Mouse (Mus musculus): ENCODE measurements around the gene Defb26.

The Defb26 gene

DNA sequence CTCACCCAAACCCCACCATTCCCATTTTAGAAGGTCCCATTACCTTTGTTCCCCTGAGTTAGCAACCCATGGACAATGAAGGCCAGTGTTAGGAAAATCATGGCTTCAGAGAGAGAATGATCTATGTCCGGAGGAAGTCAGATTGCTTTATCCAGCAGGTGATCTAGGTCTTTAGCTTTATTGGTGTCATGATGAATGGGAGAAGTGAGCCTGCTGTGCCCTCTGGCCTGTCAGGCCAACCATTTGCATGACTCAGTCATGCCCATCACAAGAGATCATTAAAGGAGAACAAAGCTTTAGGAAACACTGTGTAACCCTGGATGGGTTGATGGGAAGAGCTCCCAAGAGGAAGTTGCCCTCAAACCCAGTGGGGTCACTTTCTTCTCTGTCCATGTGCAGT is at the start of gene Defb26:
Gene Defb26 (minus strand): TSS at position 101 of the 400 bp plus-strand sequence.
- DNase-seq = no peak

- no peak for DNase-seq
Observed at GRCm38 (mm10) chr2:152556655-152557054, 45.2 kb upstream of the Defb26 start.

GRCm38 (mm10) chr2:152553774-152554423 is 42.4 kb upstream of the Defb26 start:
- peak; percentile 14 for DNase-seq

- DNase-seq = no peak
Observed at GRCm38 (mm10) chr2:152548124-152548523, 36.6 kb upstream of the Defb26 start.

DNA sequence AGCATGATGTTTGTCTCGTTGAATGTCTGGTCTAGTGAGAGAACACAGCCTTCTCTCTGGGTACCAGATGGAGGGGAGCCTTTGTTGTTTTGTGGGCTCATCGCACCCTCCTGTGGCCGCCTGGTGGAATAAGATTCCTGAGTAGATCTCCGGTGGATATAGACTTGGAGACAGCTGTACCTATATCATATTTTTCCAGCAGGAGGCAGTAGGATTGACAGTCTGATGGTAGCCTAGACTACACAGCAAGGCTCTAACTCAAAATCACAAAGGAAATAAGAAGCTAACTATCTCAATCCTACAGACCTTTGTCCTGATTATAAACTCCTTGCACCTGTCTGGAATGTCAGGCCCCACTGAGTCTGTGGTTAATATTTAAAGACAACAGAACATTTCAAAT is 33.2 kb upstream of the Defb26 start:
- DNase-seq = peak; percentile 4

DNA sequence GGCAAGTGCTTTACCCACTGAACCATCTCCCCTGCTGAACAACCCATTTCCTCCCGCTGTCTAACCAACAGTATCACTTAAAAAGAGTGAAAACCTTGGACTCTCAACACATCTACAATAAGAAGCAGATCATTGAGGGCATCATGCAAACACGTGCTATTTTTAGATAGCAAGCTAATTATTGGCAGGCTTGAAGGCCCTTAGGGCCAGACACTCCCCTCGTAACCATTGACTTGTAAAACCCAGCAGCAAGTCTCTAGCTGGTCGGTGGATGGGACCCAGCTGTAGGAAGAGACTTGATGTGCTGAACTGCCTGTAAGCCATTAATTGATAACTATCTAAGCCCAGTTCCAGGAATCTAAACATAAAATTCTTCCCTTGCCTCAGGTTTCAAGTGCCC is 32.0 kb upstream of the Defb26 start:
- no peak for DNase-seq

GRCm38 (mm10) chr2:152542897-152543296 is 31.4 kb upstream of the Defb26 start:
- DNase-seq = no peak

DNA sequence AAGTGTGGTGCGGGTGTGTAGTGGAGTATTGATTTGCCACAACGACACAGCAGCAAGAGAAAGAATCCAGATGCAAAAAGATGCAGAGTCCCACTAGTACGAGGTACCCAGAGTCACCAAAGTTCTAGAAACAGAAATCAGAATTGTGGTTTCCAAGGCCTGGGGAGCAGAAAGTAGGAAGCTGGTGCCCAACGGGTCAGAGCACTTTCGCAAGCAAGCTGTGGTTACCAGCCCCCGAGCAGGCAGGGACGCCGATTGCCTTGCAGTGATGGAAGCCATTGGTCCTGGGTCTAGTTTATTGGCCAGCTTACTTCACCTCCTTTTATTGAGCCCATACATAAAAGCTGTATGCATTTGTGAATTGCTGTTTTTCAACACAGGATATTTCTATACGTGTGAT is 30.5 kb upstream of the Defb26 start:
- no peak for DNase-seq

DNA sequence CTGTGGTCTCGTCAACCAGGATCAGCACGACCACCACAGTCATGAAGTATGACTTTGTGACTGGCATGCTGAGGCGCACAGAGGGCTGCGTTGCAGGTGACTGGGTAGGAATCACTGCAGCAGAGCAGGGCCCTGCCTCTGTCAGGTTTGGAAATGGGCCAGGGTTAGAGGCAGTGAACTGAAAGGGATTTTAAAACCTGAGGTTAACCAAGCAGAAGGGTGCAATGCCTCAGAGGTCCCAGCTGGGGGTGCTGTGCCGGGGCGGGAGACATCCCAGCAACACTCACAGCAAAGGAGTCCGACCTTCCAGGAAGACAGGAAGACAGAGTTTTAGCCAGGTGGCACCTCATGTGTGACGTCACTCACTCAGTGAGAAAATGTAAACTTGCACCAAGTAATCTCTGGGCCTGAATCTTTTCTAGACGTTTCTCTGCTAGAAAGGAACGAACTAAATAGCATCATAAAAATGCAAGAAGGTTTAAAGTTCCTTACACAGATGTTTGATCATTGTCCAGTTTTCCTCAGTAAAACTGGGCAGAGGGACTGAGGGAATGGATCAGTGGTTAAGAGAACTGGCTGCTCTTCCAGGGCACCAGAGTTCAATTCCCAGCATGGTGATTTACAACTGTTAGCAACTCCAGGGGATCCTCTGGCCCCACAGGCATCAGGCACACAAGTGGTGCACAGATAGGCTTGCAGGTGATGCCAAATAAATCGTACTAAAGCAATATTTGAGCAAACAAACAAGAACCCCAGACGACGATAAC is 28.6 kb upstream of the Defb26 start, which contains the start of gene Defb29:
Gene Defb29 (minus strand): TSS at position 155 of the 767 bp plus-strand sequence.
- DNase-seq = no peak

GRCm38 (mm10) chr2:152517981-152518380 is 6.5 kb upstream of the Defb26 start, which contains the start of gene Defb28:
Gene Defb28, plus strand, starts transcription at chr2:152518255.
- DNase-seq = no peak

- DNase-seq = no peak
Observed at GRCm38 (mm10) chr2:152516084-152516483, 4.6 kb upstream of the Defb26 start.

DNA sequence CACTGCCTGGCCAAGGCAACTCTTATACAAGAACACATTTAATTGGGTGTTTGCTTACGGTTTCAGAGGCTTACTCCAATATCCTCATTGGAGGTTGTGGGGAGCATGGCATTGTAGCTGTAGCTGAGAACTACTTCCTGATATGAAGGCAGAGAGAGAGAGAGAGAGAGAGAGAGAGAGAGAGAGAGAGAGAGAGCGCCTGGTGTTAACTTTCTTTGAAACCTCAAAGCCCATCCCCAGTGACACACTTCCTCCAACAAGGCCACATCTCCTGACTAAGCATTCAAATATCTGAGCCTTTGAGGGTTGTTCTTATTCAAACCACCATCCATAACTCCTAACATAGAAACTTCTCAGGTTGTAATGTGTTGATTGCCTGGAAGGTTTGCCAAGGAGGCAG is 7.5 kb downstream of the Defb26 start:
- no peak for DNase-seq

GRCm38 (mm10) chr2:152500863-152501229 is 10.6 kb downstream of the Defb26 start:
- DNase-seq = no peak

- DNase-seq = no peak
Observed at GRCm38 (mm10) chr2:152500204-152500862, 11.2 kb downstream of the Defb26 start.

DNA sequence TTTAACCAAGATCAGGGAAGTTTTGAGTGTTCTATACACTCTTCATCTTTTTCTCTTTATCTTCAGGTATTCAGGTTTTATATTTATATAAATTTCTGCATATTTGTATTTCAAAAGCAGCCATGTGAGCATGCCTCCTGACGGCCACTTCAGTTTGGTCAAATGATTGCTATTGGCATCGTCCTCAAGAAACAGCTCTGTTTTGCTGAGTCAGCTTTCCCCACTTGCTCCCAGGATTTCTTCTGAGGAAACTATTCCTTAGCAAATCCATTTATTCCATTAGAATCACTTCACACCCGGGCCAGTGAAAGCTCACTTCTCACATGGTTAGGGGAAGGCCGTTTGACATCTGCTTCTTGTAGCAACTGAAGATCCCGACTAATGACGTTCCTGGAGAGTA is 13.5 kb downstream of the Defb26 start:
- no peak for DNase-seq

DNA sequence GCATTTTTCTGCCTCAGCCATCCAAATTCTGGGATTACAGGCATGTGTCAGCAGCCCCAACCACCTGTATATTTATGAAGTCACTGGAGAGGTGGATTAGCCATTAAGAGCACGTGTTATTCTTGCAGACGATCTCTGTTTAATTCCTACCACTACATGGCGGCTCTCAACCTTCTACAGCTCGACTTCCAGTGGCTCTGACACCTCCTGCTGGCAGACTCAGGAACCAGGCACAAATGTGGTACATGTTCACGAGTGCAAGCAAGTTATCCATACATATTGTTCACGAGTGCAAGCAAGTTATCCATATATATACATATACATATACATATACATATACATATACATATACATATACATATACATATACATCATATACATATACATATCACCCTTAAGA is 18.3 kb downstream of the Defb26 start:
- no peak for DNase-seq

GRCm38 (mm10) chr2:152490038-152490437 is 21.5 kb downstream of the Defb26 start, which contains the start of gene Defb22:
Gene Defb22, minus strand, starts transcription at chr2:152490138.
- no peak for DNase-seq

DNA sequence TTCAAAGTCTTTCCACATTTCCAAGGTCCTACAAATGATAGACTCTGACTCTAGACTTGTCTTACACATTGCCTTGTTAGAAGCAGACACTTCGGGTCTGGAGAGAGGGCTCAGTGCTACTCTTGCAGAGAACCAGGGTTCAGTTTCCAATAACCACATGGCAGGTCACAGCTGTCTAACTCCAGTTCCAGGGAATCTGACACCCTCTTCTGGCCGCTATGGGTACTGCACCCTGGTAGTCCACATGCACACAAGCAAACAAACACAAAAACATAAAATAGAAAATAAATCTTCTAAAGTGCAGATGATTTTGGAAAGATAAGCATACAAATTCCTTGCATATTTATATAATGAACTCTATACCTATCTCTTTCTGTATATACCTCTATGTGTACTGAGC is 24.5 kb downstream of the Defb26 start:
- DNase-seq = no peak

- DNase-seq = no peak
Observed at GRCm38 (mm10) chr2:152481726-152482125, 29.8 kb downstream of the Defb26 start.

GRCm38 (mm10) chr2:152480881-152481280 is 30.6 kb downstream of the Defb26 start:
- DNase-seq = no peak

DNA sequence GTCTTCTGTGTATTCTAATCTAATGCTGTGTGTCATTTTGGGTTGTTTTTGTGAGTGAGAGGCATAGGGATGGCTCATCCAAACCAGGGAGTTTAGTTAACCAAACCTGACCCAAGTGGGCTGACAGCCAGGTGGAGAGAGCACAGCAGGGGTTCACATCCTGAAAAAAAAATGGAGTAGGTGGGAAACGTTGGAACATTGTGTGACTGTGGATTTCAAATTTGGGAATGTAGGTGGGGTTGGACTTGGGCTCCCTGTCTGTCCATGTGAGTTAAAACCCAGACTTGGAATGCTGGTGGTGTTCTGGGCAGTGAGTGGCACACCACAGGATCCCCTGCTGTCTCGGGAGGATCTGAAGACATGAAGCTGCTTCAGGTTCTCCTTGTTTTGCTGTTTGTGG is 34.7 kb downstream of the Defb26 start, which contains the start of gene Defb20:
Gene Defb20 (plus strand): TSS at position 301 of the 400 bp plus-strand sequence.
- no peak for DNase-seq

DNA sequence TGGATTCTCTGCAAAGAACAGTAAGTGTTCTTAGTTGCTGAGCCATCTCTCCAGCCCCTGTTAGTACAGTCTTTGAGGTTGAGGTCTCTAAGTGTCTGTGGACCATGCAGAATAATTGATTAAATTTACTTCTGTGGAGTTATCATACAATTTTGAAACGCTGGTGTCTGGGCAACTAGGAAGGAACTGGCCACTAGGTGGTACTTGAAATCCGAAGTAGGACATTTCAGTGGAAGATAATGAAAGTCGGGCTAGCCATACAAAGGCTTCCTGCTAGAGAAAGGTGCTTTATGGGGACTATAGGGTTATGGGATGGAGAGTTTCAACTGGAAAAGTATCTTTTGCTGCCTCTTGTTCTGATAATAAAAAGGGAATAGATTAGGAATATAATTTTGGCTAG is 39.1 kb downstream of the Defb26 start:
- DNase-seq = no peak

DNA sequence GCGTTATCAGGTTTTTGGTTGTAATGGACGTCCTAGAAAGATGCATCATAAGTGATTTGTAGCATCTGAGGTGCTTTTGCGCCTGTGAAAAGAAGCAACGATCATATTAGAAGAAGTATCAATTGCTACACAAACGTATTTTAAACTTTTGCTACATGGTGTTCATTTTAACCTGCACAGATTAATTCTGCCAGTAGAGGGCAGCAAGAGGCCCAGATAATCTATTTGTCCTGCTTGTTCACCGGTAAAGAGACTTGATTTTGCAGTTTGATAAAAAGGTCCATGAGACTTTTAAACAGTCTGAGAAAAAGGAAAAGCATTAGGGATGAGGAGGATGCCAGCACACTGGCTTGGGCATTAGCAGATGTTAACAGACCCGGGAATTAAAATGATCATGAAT is 40.5 kb downstream of the Defb26 start:
- peak; percentile 11 for DNase-seq
